Mouse (Mus musculus) left cerebral cortex, adult 8-10 months (tissue): ENCODE measurements around the gene Antxr1. TPM values are rescaled to one million over a fixed set of nuclear protein-coding genes. Genes with fewer than 3 reads are reported as not detected.

Experiments used
- DNase-seq, 2 experiments: peaks; one replicate each; pipeline ENCODE4 v3.0.0; 2022; ENCODE audit warnings: low spot score in 2 of 2
- total RNA-seq, 4 experiments: library from RNA; stranded (reverse); gene quantifications; 2 replicates each; pipeline ENCODE4 v1.2.4; 2022

Antxr1 gene
- 10 to 100 TPM; 15.7 to 18.7 (median 16.2) TPM for total RNA-seq

GRCm38 (mm10) chr6:87335091-87335934, at the start of gene Antxr1:
Gene Antxr1, minus strand, starts transcription at chr6:87335821.
- peak in 1 of 2 experiments; percentile 54 for DNase-seq

GRCm38 (mm10) chr6:87384761-87385160, 49.1 kb upstream of the Antxr1 start:
- peak in 1 of 2 experiments; percentile 42 for DNase-seq

GRCm38 (mm10) chr6:87383926-87384691, 48.5 kb upstream of the Antxr1 start:
- no peak for DNase-seq

DNA sequence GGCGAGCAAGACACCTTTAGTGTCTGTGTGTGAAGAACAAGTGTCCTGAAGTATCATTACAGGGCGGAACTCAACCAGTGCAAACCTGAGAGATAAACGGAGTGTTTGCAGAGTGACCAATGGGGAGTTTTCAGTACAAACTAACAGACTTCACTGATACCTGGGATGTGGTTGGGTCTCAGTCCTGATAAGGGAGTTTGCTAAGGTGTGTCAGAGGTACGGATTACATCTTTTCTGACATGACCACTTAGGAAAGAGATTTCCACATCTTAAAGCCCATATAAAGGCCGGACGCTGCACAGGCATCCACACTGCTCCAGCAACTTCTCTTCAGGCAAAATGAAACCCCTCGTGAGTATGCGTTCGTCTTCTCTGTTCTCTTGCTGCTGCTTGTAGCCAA, 37.4 kb upstream of the Antxr1 start, which contains the start of gene Gkn2:
Gene Gkn2, plus strand, starts transcription at position 301 of the 400 bp plus-strand sequence.
- no peak for DNase-seq

GRCm38 (mm10) chr6:87369223-87369622, 33.6 kb upstream of the Antxr1 start:
- DNase-seq = no peak

GRCm38 (mm10) chr6:87354441-87354840, 18.8 kb upstream of the Antxr1 start:
- no peak for DNase-seq

DNA sequence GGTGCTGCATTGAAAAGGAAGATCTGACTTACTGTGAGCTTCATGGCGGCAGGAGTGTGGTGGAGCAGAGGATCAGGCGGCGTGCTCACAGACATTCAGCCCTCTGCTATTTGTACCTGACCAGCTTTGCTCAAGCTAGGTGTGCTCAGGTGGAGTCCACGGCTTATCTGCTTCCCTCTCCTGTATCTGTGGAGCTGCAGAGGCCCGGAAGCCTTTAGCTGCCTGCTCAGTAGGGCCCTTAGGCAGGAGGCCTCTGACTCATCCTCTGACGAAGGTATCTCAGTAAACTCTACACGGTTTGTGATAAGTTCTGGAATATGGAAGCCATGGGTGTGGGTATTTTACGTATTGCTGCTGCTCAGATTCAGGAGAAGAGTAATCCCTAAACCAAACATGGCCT, 15.2 kb upstream of the Antxr1 start, which contains the start of gene Gkn1:
Gene Gkn1, minus strand, starts transcription at position 114 of the 400 bp plus-strand sequence.
- DNase-seq = no peak

GRCm38 (mm10) chr6:87335935-87336295, 294 bp upstream of the Antxr1 start:
- peak in 1 of 2 experiments; percentile 20 for DNase-seq

DNA sequence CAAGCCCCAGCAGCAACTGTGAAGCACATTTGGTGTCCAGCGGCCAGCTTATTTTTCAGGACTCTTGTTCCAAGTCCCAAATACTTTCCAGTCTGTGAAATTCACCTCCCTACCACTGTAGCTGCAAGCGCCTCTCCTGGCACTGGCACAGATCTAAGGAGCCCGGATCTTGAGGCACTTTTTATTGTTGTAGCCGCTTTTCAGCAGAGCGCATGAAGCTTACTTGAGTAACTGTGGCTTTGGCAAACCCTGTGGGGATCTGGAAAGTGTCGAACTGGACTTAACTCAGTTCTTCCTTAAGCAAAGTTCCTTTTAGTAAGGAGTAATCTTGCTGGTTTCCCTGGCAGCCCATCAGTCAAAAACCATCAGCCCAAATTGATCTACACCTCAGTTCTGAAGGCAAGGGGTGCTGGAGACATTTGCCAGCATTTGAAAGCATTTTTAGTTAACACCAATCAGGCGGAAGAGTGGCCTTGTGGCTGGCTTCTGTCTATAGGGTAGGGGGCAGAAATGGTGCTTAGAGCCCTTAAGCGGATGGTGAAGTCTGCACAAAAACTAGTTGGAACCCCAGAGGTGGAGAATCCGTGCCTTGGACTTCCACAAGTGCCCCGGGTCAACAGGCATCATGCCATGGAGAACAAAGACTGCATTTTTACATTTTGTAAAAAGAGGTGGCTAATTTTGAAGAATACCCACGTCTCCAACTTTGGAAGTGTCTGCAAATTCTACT, 1.1 kb downstream of the Antxr1 start:
- DNase-seq = peak; percentile 28

- no peak for DNase-seq
These were observed 3.2 kb downstream of the Antxr1 start for GRCm38 (mm10) chr6:87332380-87332779.

DNA sequence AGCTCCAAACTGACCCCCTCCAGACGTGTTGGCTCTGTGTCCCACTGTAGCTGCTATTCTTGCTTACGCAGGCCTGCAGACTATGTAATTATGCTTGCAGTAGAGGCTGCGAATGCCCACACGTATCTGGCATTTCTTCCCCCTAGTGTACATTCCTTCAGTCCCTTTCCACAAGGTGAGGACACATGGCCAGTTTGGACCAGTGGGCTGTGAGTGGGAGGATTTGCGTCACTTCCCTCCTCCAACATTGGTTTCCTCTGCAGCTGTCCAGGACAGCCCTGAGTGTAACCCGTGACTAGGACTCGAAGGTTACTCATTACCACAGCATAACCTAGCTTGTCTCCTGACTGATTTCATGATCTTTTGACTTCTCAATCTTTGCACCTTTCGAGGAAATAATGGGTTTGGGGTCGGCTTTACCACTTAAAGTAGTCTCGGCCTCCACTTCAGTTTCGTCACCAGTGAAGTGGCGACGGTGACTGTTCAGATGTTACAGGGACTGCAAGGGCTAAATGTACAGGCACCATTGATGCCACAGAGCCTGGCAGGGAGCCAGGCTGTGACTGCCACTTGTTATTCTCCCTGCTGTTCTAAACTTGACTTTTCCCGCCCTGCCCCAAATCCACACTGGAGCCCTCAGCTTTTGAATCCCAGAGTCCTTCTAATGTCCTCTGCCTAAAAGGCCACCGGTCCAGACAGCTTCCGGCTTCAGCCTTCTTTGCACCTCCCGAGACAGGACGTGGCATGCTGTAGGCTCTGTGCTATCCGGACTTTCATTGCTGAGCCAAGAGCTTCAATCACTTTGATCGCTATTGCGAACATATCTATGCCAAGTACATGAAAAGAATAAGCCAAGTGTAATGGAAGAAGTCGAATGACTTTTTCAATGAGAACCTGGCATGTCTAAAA, 7.1 kb downstream of the Antxr1 start:
- no peak for DNase-seq

DNA sequence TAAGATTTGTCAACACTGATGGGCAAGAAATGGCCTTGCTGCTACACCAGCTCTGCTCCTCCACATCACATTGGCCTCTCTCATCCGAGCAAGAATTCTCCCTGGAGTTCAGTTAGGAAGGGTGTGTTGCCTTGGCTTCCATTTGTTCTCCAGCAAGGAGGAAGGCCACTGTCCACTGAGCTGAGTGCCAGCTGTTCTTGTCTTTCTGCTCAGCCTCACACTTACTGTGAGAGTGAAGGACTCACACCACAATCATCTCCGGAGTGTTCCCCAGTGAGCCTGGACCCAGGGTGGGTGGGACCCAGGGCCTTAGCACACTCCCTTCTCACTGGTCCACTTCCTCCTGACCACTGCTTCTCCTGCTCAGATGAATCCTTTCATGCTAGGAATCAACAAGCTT, 8.7 kb downstream of the Antxr1 start:
- DNase-seq = no peak

DNA sequence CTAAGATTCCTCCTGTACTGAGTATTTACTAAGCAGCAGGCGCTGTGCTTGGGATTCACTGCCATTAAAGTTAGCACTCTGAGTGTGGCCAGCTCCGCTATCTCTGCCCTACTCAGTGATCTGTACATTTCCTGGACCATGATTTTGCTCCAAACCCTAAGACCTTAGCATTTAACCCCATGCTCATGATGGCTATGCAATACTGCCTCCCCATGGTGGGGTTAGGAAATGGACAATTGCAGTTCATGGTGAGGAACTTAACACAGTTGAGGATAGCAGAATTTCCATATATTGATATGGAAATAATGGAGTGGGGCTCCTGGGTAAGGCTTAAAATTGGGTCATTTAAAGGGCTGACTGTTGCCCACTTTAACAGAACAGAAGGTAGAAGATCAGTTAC, 12.2 kb downstream of the Antxr1 start:
- no peak for DNase-seq

GRCm38 (mm10) chr6:87318651-87319050, 17.0 kb downstream of the Antxr1 start:
- DNase-seq = no peak

GRCm38 (mm10) chr6:87316966-87317365, 18.7 kb downstream of the Antxr1 start:
- DNase-seq = no peak

- DNase-seq = no peak
These were observed 22.9 kb downstream of the Antxr1 start for GRCm38 (mm10) chr6:87312761-87313160.

DNA sequence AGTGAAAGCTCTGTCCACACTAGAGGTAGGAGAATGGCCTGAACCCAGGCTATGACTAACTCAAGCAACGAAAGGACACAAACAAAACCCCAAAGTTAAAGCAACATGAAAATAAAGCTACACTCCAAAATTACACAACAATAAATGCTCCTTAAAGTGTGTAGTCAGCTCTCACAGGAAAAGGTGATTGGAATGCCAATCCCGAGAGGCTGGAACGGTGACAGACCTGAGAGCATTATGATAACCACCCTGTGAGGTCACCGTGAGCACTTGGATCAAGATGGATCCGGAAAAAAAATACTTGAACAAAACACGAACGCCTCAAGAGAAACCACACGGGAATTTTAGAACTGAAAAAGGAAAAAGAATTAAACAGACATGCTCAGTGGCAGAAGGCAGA, 31.1 kb downstream of the Antxr1 start:
- no peak for DNase-seq

DNA sequence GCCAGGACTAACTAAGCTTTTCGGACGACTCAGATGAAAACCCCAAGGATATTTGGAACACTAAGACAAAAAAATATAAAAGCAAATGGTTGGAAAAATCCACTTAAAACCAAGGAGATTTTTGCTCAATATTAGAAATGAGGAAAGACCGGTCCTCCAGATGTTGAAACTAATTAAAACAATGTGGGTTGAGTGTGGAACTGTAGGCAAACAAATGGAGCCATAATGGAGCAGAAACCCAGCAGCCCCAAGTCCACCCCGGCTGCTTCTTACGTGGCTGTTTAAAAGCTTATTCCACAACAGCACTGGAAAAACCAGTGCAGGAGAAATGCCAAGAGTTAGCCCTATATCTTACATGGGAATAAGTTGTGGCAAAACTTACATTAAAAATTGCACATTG, 32.9 kb downstream of the Antxr1 start:
- no peak for DNase-seq

DNA sequence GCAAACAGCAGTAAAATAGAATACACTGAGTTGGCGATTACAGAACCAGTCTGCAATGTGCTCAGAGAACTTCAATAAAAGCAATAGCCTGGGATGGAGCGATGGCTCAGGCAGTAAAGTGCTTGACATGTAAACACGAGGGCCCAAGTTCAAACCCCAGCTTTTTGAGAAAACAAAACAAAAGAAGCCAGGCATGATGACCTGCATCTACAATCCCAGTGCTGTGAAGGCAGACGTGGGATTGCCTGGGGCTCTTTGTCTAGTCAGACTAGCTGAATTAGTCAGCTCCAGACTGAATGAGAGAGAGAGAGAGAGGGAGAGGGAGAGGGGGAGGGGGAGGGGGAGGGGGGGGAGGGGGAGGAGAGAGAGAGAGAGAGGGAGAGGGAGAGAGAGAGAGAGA, 33.6 kb downstream of the Antxr1 start:
- no peak for DNase-seq

GRCm38 (mm10) chr6:87294904-87295303, 40.7 kb downstream of the Antxr1 start:
- DNase-seq = no peak
